Mouse (Mus musculus) limb, embryonic 12.5 days (tissue): Measurements from ENCODE around the gene Mdh1. TPM values are rescaled to one million over a fixed set of nuclear protein-coding genes. Genes with fewer than 3 reads are reported as not detected.

Experiments
- microRNA-seq: library from miRNA; unstranded; fragments of <30 nt; microRNA quantifications from one replicate; pipeline ENCODE4, GENCODE M21; 2017
- polyA plus RNA-seq: library from polyadenylated mRNA; unstranded; fragments of >200 nt; fragmentation: Nextera tagmentation; extraction: Ambion mirVana; gene quantifications from 2 replicates; pipeline ENCODE4 v1.2.1, GENCODE M21; 2016

Gene Mdh1
- polyA plus RNA-seq, 1 experiment from 2014 or later: 370 TPM

Small RNA genes lying within 50 kb of the gene (microRNA-seq; reads per million reads assigned to microRNA genes)
- not detected for gene Gm22990

Other genes with a start within 250 kb of the Mdh1 start
- 89.7 and 94.6 TPM in 2 replicates for gene Ugp2, start 201.2 kb downstream of the Mdh1 start, polyA plus RNA-seq
- gene Wdpcp, start 132 bp downstream of the Mdh1 start, polyA plus RNA-seq: 10.1 and 10.6 TPM in 2 replicates